Mouse (Mus musculus) lung, adult 2 months (tissue): ENCODE results near the gene Tmpo. TPM values are rescaled to one million over a fixed set of nuclear protein-coding genes. Genes with fewer than 3 reads are reported as not detected.

ENCODE experiments used
- DNase-seq: peaks from one replicate; pipeline ENCODE4 v3.0.0; 2022
- H3K4me1 ChIP-seq: fragments of 200-500 bp; 2 replicates; pipeline ENCODE4 v1.6.1; 2011; ENCODE audit warnings: low read length; ENCODE audit not compliant: control insufficient read depth, insufficient read depth
- H3K4me3 ChIP-seq: fragments of 200-500 bp; replicated peaks from 2 replicates; pipeline ENCODE3; 2011; ENCODE audit warnings: low read depth, mild to moderate bottlenecking, control low read depth, low read length; ENCODE audit errors: extremely low read depth
- CTCF ChIP-seq: fragments of 200-500 bp; IDR thresholded peaks from 2 replicates; pipeline ENCODE4 v1.5.1; 2011; ENCODE audit warnings: mild to moderate bottlenecking, low read length, control low read depth; ENCODE audit not compliant: insufficient read depth
- POLR2A ChIP-seq: fragments of 200-500 bp; IDR thresholded peaks from 2 replicates; pipeline ENCODE4 v1.6.1; 2011; ENCODE audit warnings: low read depth, mild to moderate bottlenecking, control low read depth, low read length, borderline replicate concordance; ENCODE audit errors: extremely low read depth
- WGBS: fragments of 180-500 bp; shearing (Covaris S2); methylation state at CpG from one replicate; pipeline ENCODE4 v1.1.7; 2018; 5-methylcytosine and 5-hydroxymethylcytosine counted together
- polyA plus RNA-seq: library from polyadenylated mRNA; depleted of rRNA; stranded (reverse); fragments of >200 nt; gene quantifications from 2 replicates; pipeline ENCODE4 v1.2.3, GENCODE M21; 2012

Gene Tmpo
- polyA plus RNA-seq, 1 experiment = 40.4 TPM

DNA sequence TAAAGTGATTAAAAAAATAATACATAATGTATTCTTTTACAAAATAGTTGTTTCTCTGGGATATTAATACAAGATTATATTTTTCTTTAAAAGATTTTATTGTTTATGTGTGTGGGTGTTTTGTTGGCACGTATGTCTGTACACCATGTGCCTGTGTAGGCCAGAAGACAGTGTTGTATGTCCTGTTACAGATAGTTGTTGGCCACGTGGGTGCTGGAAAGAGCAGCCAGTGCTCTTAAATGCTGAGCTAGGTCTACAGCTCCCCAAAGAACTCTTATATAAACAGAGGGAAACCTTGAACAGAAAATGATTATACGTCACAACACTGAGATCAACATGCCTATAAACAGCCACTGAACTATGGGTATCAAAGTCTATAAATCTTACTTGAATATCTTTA lies 16.6 kb downstream of the Tmpo start:
- DNase-seq = no peak
- 50% methylated on average over 3 of the region's 3 CpGs for WGBS
- peaks cover 5% of the 10 kb centered on the region for H3K4me1 ChIP-seq
- H3K4me3 ChIP-seq = no peak overlapping the region
- TF ChIP-seq CTCF = no peak
- no peak for TF ChIP-seq POLR2A

DNA sequence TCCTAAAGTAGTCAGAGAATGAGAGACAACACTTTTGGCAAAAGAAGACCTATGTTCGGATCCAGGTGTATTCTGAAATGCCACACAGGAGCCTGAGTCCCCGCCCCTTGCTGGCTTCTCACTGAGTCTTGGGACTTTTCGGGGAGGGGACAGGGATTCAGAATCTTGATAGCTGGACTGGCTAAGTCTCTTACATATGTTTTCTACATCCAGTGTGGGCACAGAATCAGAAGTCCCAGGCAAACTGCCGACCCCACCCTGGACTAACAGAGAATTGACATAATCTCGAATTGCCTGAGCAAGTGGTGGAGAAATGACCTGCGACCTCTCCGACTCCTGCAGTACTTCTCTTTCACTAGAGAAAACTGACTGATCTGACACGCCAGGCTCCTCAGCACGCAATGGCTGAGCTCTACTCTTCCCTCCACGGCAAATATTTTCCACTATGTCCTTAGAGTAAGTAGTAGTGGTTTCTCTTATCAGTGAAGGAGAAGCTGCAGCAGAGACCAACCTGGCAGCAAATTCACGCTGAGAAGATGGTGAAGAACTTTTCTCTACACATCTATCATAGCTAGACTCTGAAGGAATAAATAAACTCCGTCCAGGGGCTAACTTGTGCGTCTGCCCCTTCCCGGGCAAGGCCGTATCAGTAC lies 18.5 kb downstream of the Tmpo start:
- DNase-seq = no peak
- TF ChIP-seq POLR2A (no peak), CTCF (no peak)
- H3K4me3 ChIP-seq = no peak overlapping the region
- WGBS = 84% methylated on average over 15 of the region's 15 CpGs
- H3K4me1 ChIP-seq = peaks cover 7% of the 10 kb centered on the region

DNA sequence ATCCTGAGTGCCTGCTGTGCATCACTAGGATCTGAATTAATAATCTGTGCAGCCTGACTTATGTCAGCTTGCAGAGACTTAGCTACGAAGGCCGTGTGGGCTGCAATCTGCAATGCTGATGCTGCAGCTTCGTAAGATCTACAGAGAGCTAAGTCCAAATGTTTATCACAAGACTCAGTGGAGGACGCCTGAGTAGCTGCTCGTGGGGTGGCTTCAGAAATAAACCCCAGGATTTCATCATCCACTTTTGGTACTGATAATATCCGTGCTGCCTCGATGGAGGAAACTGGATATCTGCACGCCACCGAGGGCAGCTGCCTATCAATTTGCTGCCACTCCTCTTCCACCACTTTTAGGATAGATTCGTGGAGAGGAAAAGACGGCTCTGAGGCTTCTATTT lies 19.0 kb downstream of the Tmpo start:
- H3K4me1 ChIP-seq = peaks cover 5% of the 10 kb centered on the region
- 75% methylated on average over 11 of the region's 11 CpGs for WGBS
- no peak for DNase-seq
- H3K4me3 ChIP-seq = no peak overlapping the region
- TF ChIP-seq CTCF = no peak
- TF ChIP-seq POLR2A = no peak

DNA sequence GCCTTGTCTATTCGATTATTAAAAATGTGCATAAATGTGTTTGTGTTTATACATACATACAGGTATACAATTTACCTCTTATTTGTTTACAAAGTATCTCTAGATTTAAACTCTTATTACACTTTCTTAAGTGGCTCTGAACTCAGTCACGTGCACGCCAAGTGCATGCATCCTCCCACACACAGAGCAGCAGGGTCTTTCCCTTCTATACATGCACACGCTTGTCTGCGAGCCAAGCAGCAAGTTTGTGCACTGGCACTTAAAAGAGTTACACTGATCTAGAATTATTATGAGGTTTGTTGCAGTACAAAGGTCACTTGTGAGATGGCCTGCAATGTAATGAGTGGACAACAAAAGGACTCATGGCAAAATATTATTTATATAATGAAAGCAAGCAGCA lies 20.1 kb downstream of the Tmpo start:
- Histone ChIP-seq H3K4me1 (peaks cover 8% of the 10 kb centered on the region; the same call in 1 of the 2 replicates), H3K4me3 (no peak overlapping the region)
- no peak for DNase-seq
- TF ChIP-seq CTCF = no peak
- WGBS = 89% methylated on average over 5 of the region's 5 CpGs

DNA sequence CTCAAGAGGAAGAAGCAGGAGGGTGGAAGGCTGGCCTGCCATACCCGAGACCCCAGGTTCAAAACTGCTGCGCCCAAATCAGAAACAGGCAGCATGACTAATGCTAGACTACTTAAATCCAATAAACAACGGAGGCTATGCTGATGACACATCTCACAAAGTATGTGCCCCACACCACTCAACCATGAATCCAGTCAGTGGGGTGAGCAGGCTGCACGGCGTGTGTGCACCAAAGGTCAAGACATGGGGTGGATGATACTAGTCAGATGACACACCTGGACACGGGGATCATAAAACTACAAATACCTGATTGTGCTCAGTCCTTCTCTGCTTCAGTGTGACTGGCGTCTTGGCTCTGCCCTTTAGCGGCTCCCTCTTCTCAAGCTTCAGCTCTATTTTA lies 22.7 kb downstream of the Tmpo start:
- TF ChIP-seq POLR2A = no peak
- no peak for TF ChIP-seq CTCF
- 38% methylated on average over 8 of the region's 8 CpGs for WGBS
- no peak for DNase-seq

DNA sequence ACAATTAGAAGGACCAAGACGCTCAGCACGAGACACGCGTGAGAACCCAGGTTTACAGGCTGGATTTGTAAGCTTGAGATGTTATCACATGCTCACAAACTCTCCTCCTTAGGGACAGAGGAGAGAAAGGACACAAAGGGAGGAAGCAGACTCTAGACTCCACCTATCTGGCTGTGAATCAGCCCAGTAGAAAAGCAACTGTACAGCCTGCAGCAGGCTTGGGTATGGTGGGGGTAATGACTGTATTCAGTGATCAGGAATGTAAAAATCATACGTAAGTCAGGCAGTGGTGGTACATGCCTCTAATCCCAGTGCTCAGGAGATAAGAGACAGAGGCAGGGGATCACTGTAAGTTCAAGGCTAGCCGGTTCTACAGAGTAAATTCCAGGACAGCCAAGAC lies 24.8 kb downstream of the Tmpo start:
- TF ChIP-seq POLR2A (no peak), CTCF (no peak)
- Histone ChIP-seq H3K4me3 (no peak overlapping the region), H3K4me1 (peaks cover 12% of the 10 kb centered on the region; the same call in 1 of the 2 replicates)
- DNase-seq = no peak
- 51% methylated on average over 6 of the region's 6 CpGs for WGBS

More for the DNA sequence above, 22.7 kb downstream of the Tmpo start:
- Histone ChIP-seq H3K4me3 (no peak overlapping the region), H3K4me1 (peaks cover 10% of the 10 kb centered on the region; the same call in 1 of the 2 replicates)

DNA sequence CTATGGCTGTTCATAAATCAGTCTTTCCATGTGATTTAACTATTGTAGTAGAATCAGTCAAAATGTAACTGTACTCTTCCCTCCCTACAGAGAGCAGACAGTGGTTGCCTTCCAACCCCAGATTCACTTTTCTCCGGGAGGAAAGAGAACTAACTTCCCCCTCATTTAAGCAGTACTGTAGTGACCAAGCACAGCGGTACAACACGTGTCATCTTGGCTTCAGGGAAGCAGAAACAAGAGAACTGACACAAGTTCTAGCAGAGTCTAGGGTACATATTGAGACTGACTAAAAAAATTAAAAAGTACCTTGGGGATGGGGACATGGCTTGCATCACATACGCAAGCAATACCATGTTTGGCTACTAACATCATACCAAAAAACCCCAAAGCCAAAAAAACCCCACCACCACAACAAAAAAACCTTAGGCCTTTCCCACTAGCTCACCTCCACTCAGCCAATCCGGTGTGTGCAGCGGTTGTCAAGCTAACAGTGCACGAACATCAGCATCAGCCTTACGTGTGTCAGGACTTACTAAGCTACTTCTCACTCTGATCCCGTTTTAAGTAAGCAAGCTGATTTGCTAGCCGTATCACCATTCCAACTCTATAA lies 27.1 kb downstream of the Tmpo start:
- H3K4me1 ChIP-seq = peaks cover 12% of the 10 kb centered on the region; the same call in 1 of the 2 replicates
- no peak overlapping the region for H3K4me3 ChIP-seq
- TF ChIP-seq POLR2A (no peak), CTCF (no peak)
- WGBS = 86% methylated on average over 10 of the region's 10 CpGs
- DNase-seq = no peak

GRCm38 (mm10) chr10:91145413-91145812 lies 35.7 kb downstream of the Tmpo start:
- TF ChIP-seq POLR2A (no peak), CTCF (no peak)
- no peak for DNase-seq
- Histone ChIP-seq H3K4me3 (no peak overlapping the region), H3K4me1 (no peaks in the 10 kb centered on the region)
- over 99% methylated on average over 7 of the region's 7 CpGs for WGBS

DNA sequence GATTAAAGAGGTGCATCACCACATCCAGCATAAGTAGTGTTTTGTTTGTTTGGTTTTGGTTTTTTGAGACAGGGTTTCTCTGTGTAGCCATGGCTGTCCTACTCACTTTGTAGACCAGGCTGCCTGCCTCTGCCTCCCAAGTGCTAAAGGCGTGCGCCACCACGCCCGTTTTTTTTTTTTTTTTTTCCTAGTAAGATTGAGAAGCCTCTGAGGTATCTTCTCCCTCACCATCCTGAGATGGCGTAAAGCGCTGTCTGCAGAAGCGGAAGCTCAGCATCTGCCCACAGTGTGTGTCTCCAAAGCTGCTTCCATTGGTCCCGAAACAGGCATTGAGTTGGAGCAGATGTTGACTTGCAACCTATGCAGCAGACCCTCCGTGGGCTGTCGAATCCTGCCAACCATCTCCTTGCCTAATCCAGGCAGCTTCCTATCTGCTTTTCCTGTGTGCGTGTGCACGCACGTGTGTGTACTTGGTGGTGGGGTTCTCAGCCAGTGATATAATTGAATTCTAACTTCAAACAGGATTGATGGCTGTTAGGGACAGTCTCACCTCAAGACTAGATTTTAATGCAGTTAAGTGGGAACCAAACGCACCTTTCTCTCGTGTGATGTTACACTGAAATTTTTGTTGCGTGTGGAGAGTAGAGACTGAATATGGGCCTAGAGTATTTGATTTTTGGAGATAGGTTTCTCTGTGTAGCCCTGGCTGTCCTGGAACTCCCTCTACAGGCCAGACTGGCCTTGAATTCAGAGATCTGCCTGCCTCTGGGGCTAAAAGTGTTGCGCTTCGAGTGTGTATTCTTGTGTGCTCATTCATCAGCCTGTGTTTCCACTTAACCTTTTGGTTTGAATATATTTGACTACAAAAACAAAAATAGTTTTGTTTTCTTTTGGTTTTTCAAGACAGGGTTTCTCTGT lies 37.5 kb downstream of the Tmpo start:
- TF ChIP-seq CTCF = no peak
- no peak for TF ChIP-seq POLR2A
- Histone ChIP-seq H3K4me3 (no peak overlapping the region), H3K4me1 (no peaks in the 10 kb centered on the region)
- 55% methylated on average over 18 of the region's 18 CpGs for WGBS
- DNase-seq = no peak
